Mouse (Mus musculus): ENCODE data around the gene Kif16b. TPM values are rescaled to one million over a fixed set of nuclear protein-coding genes. Genes with fewer than 3 reads are reported as not detected.

The Kif16b gene
- polyA plus RNA-seq, 1 experiment from 2014 or later = 11.5 TPM

- Histone ChIP-seq H3K9ac (ENCODE audit: low read depth, low read length) (no peak overlapping the region), H3K4me2 (ENCODE audit: low read depth, low read length) (no peak overlapping the region), H3K27me3 (replicated peaks; ENCODE audit: control insufficient read depth, insufficient read depth, low read length) (no peaks in the 10 kb centered on the region), H3K36me3 (ENCODE audit: control insufficient read depth, insufficient read depth, low read length) (no peaks in the 10 kb centered on the region), H3K27ac (ENCODE audit: low read length) (no peak overlapping the region), H3K9me3 (ENCODE audit: control insufficient read depth, low read length) (no peaks in the 10 kb centered on the region), H3K4me1 (ENCODE audit: control insufficient read depth, insufficient read depth, low read length) (no peaks in the 10 kb centered on the region), H3K4me3 (ENCODE audit: low read length) (no peak overlapping the region)
- ATAC-seq = peak; percentile 58; the same call in 1 of the 2 replicates
- 65% methylated on average over 4 of the region's 4 CpGs for WGBS
These were observed 280.2 kb downstream of the Kif16b start for GRCm38 (mm10) chr2:142621152-142621551.

GRCm38 (mm10) chr2:142619926-142620325, 281.4 kb downstream of the Kif16b start:
- Histone ChIP-seq H3K9ac (ENCODE audit: low read depth, low read length) (no peak overlapping the region), H3K9me3 (ENCODE audit: control insufficient read depth, low read length) (no peaks in the 10 kb centered on the region), H3K4me3 (ENCODE audit: low read length) (no peak overlapping the region), H3K27ac (ENCODE audit: low read length) (no peak overlapping the region), H3K27me3 (replicated peaks; ENCODE audit: control insufficient read depth, insufficient read depth, low read length) (no peaks in the 10 kb centered on the region), H3K36me3 (ENCODE audit: control insufficient read depth, insufficient read depth, low read length) (no peaks in the 10 kb centered on the region), H3K4me1 (ENCODE audit: control insufficient read depth, insufficient read depth, low read length) (no peaks in the 10 kb centered on the region), H3K4me2 (ENCODE audit: low read depth, low read length) (no peak overlapping the region)
- ATAC-seq = no peak

DNA sequence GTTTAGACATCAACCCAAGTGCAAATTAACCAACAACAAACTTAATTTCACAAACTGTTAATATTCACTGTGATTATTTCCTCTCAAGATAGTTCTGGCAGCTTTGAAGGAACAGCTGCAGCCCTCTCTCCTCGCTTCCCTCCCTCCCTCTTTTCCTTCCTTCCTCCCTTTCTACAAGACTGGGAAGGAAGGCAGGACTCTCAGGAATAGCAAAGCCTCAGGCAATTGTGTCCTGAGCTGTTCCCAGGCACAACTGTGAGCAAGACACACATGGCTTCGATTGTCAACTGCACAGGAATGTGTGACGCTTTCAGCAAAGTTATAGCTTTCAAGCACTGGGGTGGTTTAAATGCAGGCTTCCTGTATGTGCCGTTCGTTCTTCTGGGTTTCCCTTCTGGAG, 286.8 kb downstream of the Kif16b start:
- no peak overlapping the region for H3K27ac ChIP-seq (ENCODE audit: low read length)
- ATAC-seq = no peak
- no peak overlapping the region for H3K4me3 ChIP-seq (ENCODE audit: low read length)
- 66% methylated on average over 5 of the region's 5 CpGs for WGBS
- no peaks in the 10 kb centered on the region for H3K27me3 ChIP-seq (replicated peaks; ENCODE audit: control insufficient read depth, insufficient read depth, low read length)
- H3K4me1 ChIP-seq (ENCODE audit: control insufficient read depth, insufficient read depth, low read length) = no peaks in the 10 kb centered on the region
- H3K9ac ChIP-seq (ENCODE audit: low read depth, low read length) = no peak overlapping the region
- no peaks in the 10 kb centered on the region for H3K9me3 ChIP-seq (ENCODE audit: control insufficient read depth, low read length)
- no peaks in the 10 kb centered on the region for H3K36me3 ChIP-seq (ENCODE audit: control insufficient read depth, insufficient read depth, low read length)
- H3K4me2 ChIP-seq (ENCODE audit: low read depth, low read length) = no peak overlapping the region

GRCm38 (mm10) chr2:142612359-142612953, 288.9 kb downstream of the Kif16b start:
- Histone ChIP-seq H3K27ac (ENCODE audit: low read length) (no peak overlapping the region), H3K9ac (ENCODE audit: low read depth, low read length) (no peak overlapping the region), H3K4me2 (ENCODE audit: low read depth, low read length) (no peak overlapping the region), H3K9me3 (ENCODE audit: control insufficient read depth, low read length) (no peaks in the 10 kb centered on the region), H3K4me3 (ENCODE audit: low read length) (no peak overlapping the region), H3K4me1 (ENCODE audit: control insufficient read depth, insufficient read depth, low read length) (no peaks in the 10 kb centered on the region), H3K27me3 (replicated peaks; ENCODE audit: control insufficient read depth, insufficient read depth, low read length) (no peaks in the 10 kb centered on the region), H3K36me3 (ENCODE audit: control insufficient read depth, insufficient read depth, low read length) (no peaks in the 10 kb centered on the region)
- no peak for ATAC-seq
- WGBS = 93% methylated on average over 5 of the region's 5 CpGs

DNA sequence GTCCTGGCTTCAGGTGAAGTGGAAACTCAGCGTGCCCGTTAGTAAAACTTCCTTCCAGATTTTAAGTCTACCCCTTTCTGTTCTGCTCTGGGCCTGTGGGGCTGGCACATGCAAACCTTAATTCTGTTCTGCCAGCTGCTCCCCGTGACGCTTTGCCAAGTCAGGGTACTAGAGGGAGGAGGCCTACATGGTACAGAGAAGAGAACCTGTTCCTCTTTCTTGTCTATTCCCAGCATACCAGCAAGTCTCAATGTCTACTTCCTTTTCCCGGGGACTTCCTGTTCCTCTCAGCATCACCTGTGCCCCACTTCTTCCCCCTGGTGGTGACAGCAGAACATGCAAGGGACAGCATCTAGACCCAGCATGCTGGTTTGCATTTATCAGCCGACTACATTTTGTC, 290.2 kb downstream of the Kif16b start:
- H3K4me2 ChIP-seq (ENCODE audit: low read depth, low read length) = no peak overlapping the region
- no peak overlapping the region for H3K27ac ChIP-seq (ENCODE audit: low read length)
- H3K9me3 ChIP-seq (ENCODE audit: control insufficient read depth, low read length) = no peaks in the 10 kb centered on the region
- H3K27me3 ChIP-seq (replicated peaks; ENCODE audit: control insufficient read depth, insufficient read depth, low read length) = no peaks in the 10 kb centered on the region
- H3K4me3 ChIP-seq (ENCODE audit: low read length) = no peak overlapping the region
- H3K9ac ChIP-seq (ENCODE audit: low read depth, low read length) = no peak overlapping the region
- H3K4me1 ChIP-seq (ENCODE audit: control insufficient read depth, insufficient read depth, low read length) = no peaks in the 10 kb centered on the region
- ATAC-seq = peak; percentile 31; the same call in 1 of the 2 replicates
- H3K36me3 ChIP-seq (ENCODE audit: control insufficient read depth, insufficient read depth, low read length) = no peaks in the 10 kb centered on the region
- WGBS = 82% methylated on average over 6 of the region's 6 CpGs

- no peaks in the 10 kb centered on the region for H3K4me1 ChIP-seq (ENCODE audit: control insufficient read depth, insufficient read depth, low read length)
- H3K9me3 ChIP-seq (ENCODE audit: control insufficient read depth, low read length) = no peaks in the 10 kb centered on the region
- no peaks in the 10 kb centered on the region for H3K36me3 ChIP-seq (ENCODE audit: control insufficient read depth, insufficient read depth, low read length)
- H3K4me2 ChIP-seq (ENCODE audit: low read depth, low read length) = no peak overlapping the region
- H3K27me3 ChIP-seq (replicated peaks; ENCODE audit: control insufficient read depth, insufficient read depth, low read length) = no peaks in the 10 kb centered on the region
- no peak for ATAC-seq
- no peak overlapping the region for H3K9ac ChIP-seq (ENCODE audit: low read depth, low read length)
- no peak overlapping the region for H3K27ac ChIP-seq (ENCODE audit: low read length)
- no peak overlapping the region for H3K4me3 ChIP-seq (ENCODE audit: low read length)
- WGBS = 82% methylated on average over 5 of the region's 5 CpGs
These were observed 291.1 kb downstream of the Kif16b start for GRCm38 (mm10) chr2:142610206-142610605.

- WGBS = 86% methylated on average over 17 of the region's 17 CpGs
- Histone ChIP-seq H3K27me3 (replicated peaks; ENCODE audit: control insufficient read depth, insufficient read depth, low read length) (no peaks in the 10 kb centered on the region), H3K36me3 (ENCODE audit: control insufficient read depth, insufficient read depth, low read length) (no peaks in the 10 kb centered on the region), H3K4me1 (ENCODE audit: control insufficient read depth, insufficient read depth, low read length) (no peaks in the 10 kb centered on the region), H3K4me3 (ENCODE audit: low read length) (no peak overlapping the region), H3K9me3 (ENCODE audit: control insufficient read depth, low read length) (no peaks in the 10 kb centered on the region), H3K4me2 (ENCODE audit: low read depth, low read length) (no peak overlapping the region), H3K9ac (ENCODE audit: low read depth, low read length) (no peak overlapping the region), H3K27ac (ENCODE audit: low read length) (no peak overlapping the region)
- ATAC-seq = no peak
These were observed 292.6 kb downstream of the Kif16b start for GRCm38 (mm10) chr2:142608778-142609177.

DNA sequence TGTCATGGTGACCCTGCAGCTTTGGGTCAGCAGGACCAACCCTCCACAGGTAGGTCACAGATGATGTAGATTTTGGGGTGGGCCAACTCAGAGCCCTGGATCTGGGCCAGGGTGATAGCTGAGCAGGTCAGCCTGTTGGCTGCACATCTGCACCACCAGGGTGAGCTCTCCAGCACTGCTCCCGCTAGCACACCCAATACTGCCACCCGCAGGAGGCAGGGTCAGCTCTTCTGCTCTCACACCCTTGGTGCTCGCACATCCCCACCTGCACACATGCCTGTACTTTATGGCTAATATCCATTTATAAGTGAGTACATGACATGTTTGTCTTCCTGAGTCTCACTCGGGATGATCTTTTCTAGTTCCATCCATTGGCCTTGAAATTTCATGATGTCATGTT, 296.6 kb downstream of the Kif16b start:
- ATAC-seq = no peak
- H3K4me2 ChIP-seq (ENCODE audit: low read depth, low read length) = no peak overlapping the region

DNA sequence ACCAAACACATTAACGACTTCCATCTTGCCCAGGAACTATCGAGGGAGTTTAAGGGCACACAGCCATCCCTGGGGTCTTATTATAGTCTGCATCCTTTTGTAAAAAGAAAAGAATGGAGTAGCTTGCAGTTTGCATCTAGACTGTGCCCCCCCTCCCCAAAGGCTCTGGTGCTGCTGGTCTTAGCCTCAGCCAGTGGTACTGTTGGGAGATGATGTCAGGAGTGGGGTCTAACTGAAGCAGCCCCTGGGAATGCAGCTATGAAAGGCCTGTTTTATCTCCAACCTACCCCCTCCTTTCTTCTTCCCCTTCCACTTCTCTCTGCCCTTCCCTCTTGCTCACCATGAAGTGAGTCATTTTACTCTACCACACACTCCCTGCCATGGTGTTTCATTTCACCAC, 298.1 kb downstream of the Kif16b start:
- no peak overlapping the region for H3K4me2 ChIP-seq (ENCODE audit: low read depth, low read length)

More for the DNA sequence above, 296.6 kb downstream of the Kif16b start:
- Histone ChIP-seq H3K4me3 (ENCODE audit: low read length) (no peak overlapping the region), H3K27ac (ENCODE audit: low read length) (no peak overlapping the region), H3K9ac (ENCODE audit: low read depth, low read length) (no peak overlapping the region), H3K36me3 (ENCODE audit: control insufficient read depth, insufficient read depth, low read length) (no peaks in the 10 kb centered on the region), H3K9me3 (ENCODE audit: control insufficient read depth, low read length) (no peaks in the 10 kb centered on the region), H3K27me3 (replicated peaks; ENCODE audit: control insufficient read depth, insufficient read depth, low read length) (no peaks in the 10 kb centered on the region), H3K4me1 (ENCODE audit: control insufficient read depth, insufficient read depth, low read length) (no peaks in the 10 kb centered on the region)
- 83% methylated on average over 4 of the region's 4 CpGs for WGBS

DNA sequence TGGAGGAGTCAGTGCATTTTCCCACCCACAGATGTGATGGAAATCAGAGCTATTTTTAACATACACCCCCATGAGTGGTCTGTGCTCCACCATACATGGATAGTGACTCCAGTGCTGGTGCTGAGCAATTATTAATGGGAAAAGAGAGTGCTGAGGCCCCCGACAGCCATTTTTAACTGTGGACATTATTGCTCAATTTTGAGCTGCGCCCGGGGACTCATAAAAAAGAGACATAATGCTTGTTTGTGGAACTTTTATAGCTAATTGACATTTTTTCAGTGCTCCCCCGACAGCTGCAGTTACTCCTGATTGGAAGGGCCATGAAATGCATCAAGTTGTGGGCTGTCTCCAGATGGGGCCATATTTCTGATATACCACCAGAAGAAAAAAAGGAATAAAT, 302.1 kb downstream of the Kif16b start:
- WGBS = 60% methylated on average over 4 of the region's 4 CpGs
- Histone ChIP-seq H3K9me3 (ENCODE audit: control insufficient read depth, low read length) (no peaks in the 10 kb centered on the region), H3K27ac (ENCODE audit: low read length) (no peak overlapping the region), H3K4me2 (ENCODE audit: low read depth, low read length) (no peak overlapping the region), H3K9ac (ENCODE audit: low read depth, low read length) (no peak overlapping the region), H3K27me3 (replicated peaks; ENCODE audit: control insufficient read depth, insufficient read depth, low read length) (no peaks in the 10 kb centered on the region), H3K4me1 (ENCODE audit: control insufficient read depth, insufficient read depth, low read length) (no peaks in the 10 kb centered on the region), H3K36me3 (ENCODE audit: control insufficient read depth, insufficient read depth, low read length) (no peaks in the 10 kb centered on the region), H3K4me3 (ENCODE audit: low read length) (no peak overlapping the region)
- ATAC-seq = no peak

More for the DNA sequence above, 298.1 kb downstream of the Kif16b start:
- H3K4me1 ChIP-seq (ENCODE audit: control insufficient read depth, insufficient read depth, low read length) = no peaks in the 10 kb centered on the region
- H3K27ac ChIP-seq (ENCODE audit: low read length) = no peak overlapping the region
- no peak for ATAC-seq
- H3K4me3 ChIP-seq (ENCODE audit: low read length) = no peak overlapping the region
- no peaks in the 10 kb centered on the region for H3K27me3 ChIP-seq (replicated peaks; ENCODE audit: control insufficient read depth, insufficient read depth, low read length)
- H3K36me3 ChIP-seq (ENCODE audit: control insufficient read depth, insufficient read depth, low read length) = no peaks in the 10 kb centered on the region
- WGBS = 50% methylated on average over 2 of the region's 2 CpGs
- H3K9ac ChIP-seq (ENCODE audit: low read depth, low read length) = no peak overlapping the region
- no peaks in the 10 kb centered on the region for H3K9me3 ChIP-seq (ENCODE audit: control insufficient read depth, low read length)
